Mouse (Mus musculus): ENCODE data around the gene Itgb2.

DNA sequence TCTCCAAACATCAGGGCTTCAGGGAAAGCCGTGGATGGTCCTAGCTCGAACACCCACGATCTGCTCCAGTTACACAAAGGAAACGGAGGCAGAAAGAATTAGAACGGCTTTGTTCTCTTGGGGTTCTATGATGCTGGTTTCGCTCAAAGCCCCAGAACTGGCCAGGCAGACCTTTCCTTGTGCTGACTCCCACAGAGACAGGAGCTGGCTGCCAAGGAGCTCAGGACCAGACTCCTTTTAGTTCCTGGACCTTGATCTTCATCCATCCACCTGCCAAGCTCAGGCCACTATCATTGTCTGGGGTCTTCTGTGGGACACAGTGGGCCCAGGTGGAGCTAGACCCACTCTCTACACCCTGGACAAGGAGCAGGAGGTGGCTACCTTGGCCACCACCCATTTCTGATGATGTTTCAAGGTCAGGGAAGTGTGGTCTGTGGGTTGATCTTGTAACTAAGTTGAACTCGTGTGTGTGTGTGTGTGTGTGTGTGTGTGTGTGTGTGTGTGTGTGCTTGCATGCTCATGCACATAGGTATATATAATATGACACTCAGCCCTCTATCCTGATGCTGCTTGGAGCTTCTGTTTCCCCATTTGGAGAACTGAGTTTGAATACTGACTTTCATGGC lies 9.4 kb downstream of the Itgb2 start:
- TF ChIP-seq CTCF (IDR thresholded peaks at IDR 0.05; ENCODE audit: low read depth) (no peak), EP300 (optimal IDR thresholded peaks at IDR 0.05) (no peak)
